Mouse (Mus musculus): ENCODE measurements around the gene Tbc1d20. TPM values are rescaled to one million over a fixed set of nuclear protein-coding genes. Genes with fewer than 3 reads are reported as not detected.

Tbc1d20 gene
- polyA plus RNA-seq (2014; fragmentation: Illumina TruSeq; extraction: RNeasy Lipid Tissue Mini Kit (QIAGEN cat#74804)), result 29.5 TPM

GRCm38 (mm10) chr2:152293727-152294475, at the start of gene Tbc1d20:
Gene Tbc1d20 (plus strand): TSS chr2:152293828.

GRCm38 (mm10) chr2:152332101-152332825, 38.6 kb downstream of the Tbc1d20 start, which contains the start of gene Rbck1:
Gene Rbck1 (minus strand): TSS chr2:152332653.

GRCm38 (mm10) chr2:152343329-152344213, 49.9 kb downstream of the Tbc1d20 start, which contains the start of gene Trib3:
Gene Trib3 (minus strand): TSS chr2:152344032.

Other genes with a start within 250 kb of the Tbc1d20 start
- gene Scrt2, start 212.3 kb upstream of the Tbc1d20 start, polyA plus RNA-seq (2014; fragmentation: Illumina TruSeq; extraction: RNeasy Lipid Tissue Mini Kit (QIAGEN cat#74804)), result not detected
- 7.7 TPM for gene Srxn1, start 188.3 kb upstream of the Tbc1d20 start, polyA plus RNA-seq (2014; fragmentation: Illumina TruSeq; extraction: RNeasy Lipid Tissue Mini Kit (QIAGEN cat#74804))
- not detected for gene Tcf15, start 150.3 kb upstream of the Tbc1d20 start, polyA plus RNA-seq (2014; fragmentation: Illumina TruSeq; extraction: RNeasy Lipid Tissue Mini Kit (QIAGEN cat#74804))
- 241 TPM for gene Csnk2a1, start 67.0 kb upstream of the Tbc1d20 start, polyA plus RNA-seq (2014; fragmentation: Illumina TruSeq; extraction: RNeasy Lipid Tissue Mini Kit (QIAGEN cat#74804))
- gene Rbck1, start 38.8 kb downstream of the Tbc1d20 start, polyA plus RNA-seq (2014; fragmentation: Illumina TruSeq; extraction: RNeasy Lipid Tissue Mini Kit (QIAGEN cat#74804)), result 0.54 TPM
- not detected for gene Trib3, start 50.2 kb downstream of the Tbc1d20 start, polyA plus RNA-seq (2014; fragmentation: Illumina TruSeq; extraction: RNeasy Lipid Tissue Mini Kit (QIAGEN cat#74804))
- not detected for gene Nrsn2, start 82.8 kb downstream of the Tbc1d20 start, polyA plus RNA-seq (2014; fragmentation: Illumina TruSeq; extraction: RNeasy Lipid Tissue Mini Kit (QIAGEN cat#74804))
- 3.2 TPM for gene Sox12, start 104.2 kb downstream of the Tbc1d20 start, polyA plus RNA-seq (2014; fragmentation: Illumina TruSeq; extraction: RNeasy Lipid Tissue Mini Kit (QIAGEN cat#74804))
- 12.9 TPM for gene Zcchc3, start 121.2 kb downstream of the Tbc1d20 start, polyA plus RNA-seq (2014; fragmentation: Illumina TruSeq; extraction: RNeasy Lipid Tissue Mini Kit (QIAGEN cat#74804))
- gene 6820408C15Rik, start 121.8 kb downstream of the Tbc1d20 start, polyA plus RNA-seq (2014; fragmentation: Illumina TruSeq; extraction: RNeasy Lipid Tissue Mini Kit (QIAGEN cat#74804)), result 4.4 TPM
- gene Defb23, start 170.8 kb downstream of the Tbc1d20 start, polyA plus RNA-seq (2014; fragmentation: Illumina TruSeq; extraction: RNeasy Lipid Tissue Mini Kit (QIAGEN cat#74804)), result not detected
- gene Defb20, start 183.2 kb downstream of the Tbc1d20 start, polyA plus RNA-seq (2014; fragmentation: Illumina TruSeq; extraction: RNeasy Lipid Tissue Mini Kit (QIAGEN cat#74804)), result 4.8 TPM
- gene Defb22, start 196.3 kb downstream of the Tbc1d20 start, polyA plus RNA-seq (2014; fragmentation: Illumina TruSeq; extraction: RNeasy Lipid Tissue Mini Kit (QIAGEN cat#74804)), result not detected
- gene Defb26, start 217.9 kb downstream of the Tbc1d20 start, polyA plus RNA-seq (2014; fragmentation: Illumina TruSeq; extraction: RNeasy Lipid Tissue Mini Kit (QIAGEN cat#74804)), result not detected
- not detected for gene Defb28, start 224.4 kb downstream of the Tbc1d20 start, polyA plus RNA-seq (2014; fragmentation: Illumina TruSeq; extraction: RNeasy Lipid Tissue Mini Kit (QIAGEN cat#74804))
- not detected for gene Defb29, start 246.3 kb downstream of the Tbc1d20 start, polyA plus RNA-seq (2014; fragmentation: Illumina TruSeq; extraction: RNeasy Lipid Tissue Mini Kit (QIAGEN cat#74804))